Mouse (Mus musculus): Measurements from ENCODE around the gene Olfr875. TPM values are rescaled to one million over a fixed set of nuclear protein-coding genes. Genes with fewer than 3 reads are reported as not detected.

The Olfr875 gene
- polyA plus RNA-seq, 1 experiment from 2014 or later, result not detected

- no peak for ATAC-seq (ENCODE audit: low FRiP score)
- H3K4me2 ChIP-seq, result no peak overlapping the region
- H3K27ac ChIP-seq, result no peak overlapping the region
- no peaks in the 10 kb centered on the region for H3K27me3 ChIP-seq
- no peak overlapping the region for H3K9ac ChIP-seq
- 69% methylated on average over 4 of the region's 4 CpGs for WGBS
- H3K36me3 ChIP-seq (replicated peaks), result no peaks in the 10 kb centered on the region
- no peaks in the 10 kb centered on the region for H3K4me1 ChIP-seq
- no peaks in the 10 kb centered on the region for H3K9me3 ChIP-seq
- no peak overlapping the region for H3K4me3 ChIP-seq (replicated peaks)
These were observed 30.4 kb downstream of the Olfr875 start for GRCm38 (mm10) chr9:37802055-37802454.

GRCm38 (mm10) chr9:37802731-37803130, 31.1 kb downstream of the Olfr875 start, which contains the start of gene Olfr876:
Gene Olfr876, plus strand, starts transcription at chr9:37803031.
- no peak within 1 kb of the TSS for H3K27ac ChIP-seq
- H3K4me2 ChIP-seq, result no peak within 1 kb of the TSS
- no peaks in the 10 kb centered on the region for H3K36me3 ChIP-seq (replicated peaks)
- H3K27me3 ChIP-seq, result no peaks in the 10 kb centered on the region
- no peaks in the 10 kb centered on the region for H3K9me3 ChIP-seq
- no peak within 1 kb of the TSS for H3K4me3 ChIP-seq (replicated peaks)
- no peaks in the 10 kb centered on the region for H3K4me1 ChIP-seq
- no peak for ATAC-seq (ENCODE audit: low FRiP score)
- no peak within 1 kb of the TSS for H3K9ac ChIP-seq

GRCm38 (mm10) chr9:37807235-37807634, 35.6 kb downstream of the Olfr875 start:
- Histone ChIP-seq H3K27me3 (no peaks in the 10 kb centered on the region), H3K4me1 (no peaks in the 10 kb centered on the region), H3K9ac (no peak overlapping the region), H3K36me3 (replicated peaks) (no peaks in the 10 kb centered on the region), H3K9me3 (no peaks in the 10 kb centered on the region), H3K27ac (no peak overlapping the region), H3K4me2 (no peak overlapping the region), H3K4me3 (replicated peaks) (no peak overlapping the region)
- ATAC-seq (ENCODE audit: low FRiP score), result no peak

- no peaks in the 10 kb centered on the region for H3K9me3 ChIP-seq
- no peak overlapping the region for H3K27ac ChIP-seq
- ATAC-seq (ENCODE audit: low FRiP score), result no peak
- 96% methylated on average over 3 of the region's 3 CpGs for WGBS
- H3K4me1 ChIP-seq, result no peaks in the 10 kb centered on the region
- H3K9ac ChIP-seq, result no peak overlapping the region
- no peak overlapping the region for H3K4me3 ChIP-seq (replicated peaks)
- no peaks in the 10 kb centered on the region for H3K36me3 ChIP-seq (replicated peaks)
- H3K4me2 ChIP-seq, result no peak overlapping the region
- H3K27me3 ChIP-seq, result no peaks in the 10 kb centered on the region
These were observed 36.8 kb downstream of the Olfr875 start for GRCm38 (mm10) chr9:37808456-37808855.

- Histone ChIP-seq H3K4me3 (replicated peaks) (no peak overlapping the region), H3K4me2 (no peak overlapping the region), H3K9ac (no peak overlapping the region), H3K9me3 (no peaks in the 10 kb centered on the region), H3K27ac (no peak overlapping the region), H3K27me3 (no peaks in the 10 kb centered on the region), H3K36me3 (replicated peaks) (no peaks in the 10 kb centered on the region), H3K4me1 (no peaks in the 10 kb centered on the region)
- 82% methylated on average over 2 of the region's 2 CpGs for WGBS
- ATAC-seq (ENCODE audit: low FRiP score), result no peak
These were observed 37.3 kb downstream of the Olfr875 start for GRCm38 (mm10) chr9:37808976-37809375.

GRCm38 (mm10) chr9:37814696-37815095, 43.0 kb downstream of the Olfr875 start:
- Histone ChIP-seq H3K27me3 (no peaks in the 10 kb centered on the region), H3K36me3 (replicated peaks) (no peaks in the 10 kb centered on the region), H3K4me1 (peaks cover 4% of the 10 kb centered on the region; the same call in 1 of the 2 replicates), H3K9ac (no peak overlapping the region), H3K27ac (no peak overlapping the region), H3K4me3 (replicated peaks) (no peak overlapping the region), H3K4me2 (no peak overlapping the region), H3K9me3 (no peaks in the 10 kb centered on the region)
- no peak for ATAC-seq (ENCODE audit: low FRiP score)
- WGBS, result 60% methylated on average over 3 of the region's 3 CpGs

Other genes starting within 250 kb of the Olfr875 start
- gene Esam, start 243.8 kb upstream of the Olfr875 start, polyA plus RNA-seq (2016; fragmentation: Nextera tagmentation; extraction: Ambion mirVana), result 23.2 and 24.3 TPM in 2 replicates
- gene Vsig2, start 232.6 kb upstream of the Olfr875 start, polyA plus RNA-seq (2016; fragmentation: Nextera tagmentation; extraction: Ambion mirVana), result 0.32 and 0.82 TPM in 2 replicates
- gene Nrgn, start 219.0 kb upstream of the Olfr875 start, polyA plus RNA-seq (2016; fragmentation: Nextera tagmentation; extraction: Ambion mirVana), result 3.8 and 4.2 TPM in 2 replicates
- 7.3 and 7.4 TPM in 2 replicates for gene Siae, start 216.2 kb upstream of the Olfr875 start, polyA plus RNA-seq (2016; fragmentation: Nextera tagmentation; extraction: Ambion mirVana)
- gene Spa17, start 158.1 kb upstream of the Olfr875 start, polyA plus RNA-seq (2016; fragmentation: Nextera tagmentation; extraction: Ambion mirVana), result 18.9 and 21.2 TPM in 2 replicates
- gene Tbrg1, start 114.5 kb upstream of the Olfr875 start, polyA plus RNA-seq (2016; fragmentation: Nextera tagmentation; extraction: Ambion mirVana), result 109 and 114 TPM in 2 replicates
- gene Panx3, start 102.6 kb upstream of the Olfr875 start, polyA plus RNA-seq (2016; fragmentation: Nextera tagmentation; extraction: Ambion mirVana), result 0.19 TPM in 2 replicates
- not detected in 2 replicates for gene Olfr160, start 55.6 kb upstream of the Olfr875 start, polyA plus RNA-seq (2016; fragmentation: Nextera tagmentation; extraction: Ambion mirVana)
- gene Olfr874, start 26.8 kb upstream of the Olfr875 start, polyA plus RNA-seq (2016; fragmentation: Nextera tagmentation; extraction: Ambion mirVana), result not detected in 2 replicates
- not detected in 2 replicates for gene Olfr876, start 31.2 kb downstream of the Olfr875 start, polyA plus RNA-seq (2016; fragmentation: Nextera tagmentation; extraction: Ambion mirVana)
- not detected in 2 replicates for gene Olfr877, start 82.4 kb downstream of the Olfr875 start, polyA plus RNA-seq (2016; fragmentation: Nextera tagmentation; extraction: Ambion mirVana)
- not detected in 2 replicates for gene Olfr145, start 124.9 kb downstream of the Olfr875 start, polyA plus RNA-seq (2016; fragmentation: Nextera tagmentation; extraction: Ambion mirVana)
- 0.06 TPM in 1 of 2 replicates, not detected in the other for gene Olfr878, start 146.0 kb downstream of the Olfr875 start, polyA plus RNA-seq (2016; fragmentation: Nextera tagmentation; extraction: Ambion mirVana)
- gene Olfr881, start 220.0 kb downstream of the Olfr875 start, polyA plus RNA-seq (2016; fragmentation: Nextera tagmentation; extraction: Ambion mirVana), result not detected in 2 replicates